Mouse (Mus musculus): ENCODE data around the gene Ttc23.

The Ttc23 gene

DNA sequence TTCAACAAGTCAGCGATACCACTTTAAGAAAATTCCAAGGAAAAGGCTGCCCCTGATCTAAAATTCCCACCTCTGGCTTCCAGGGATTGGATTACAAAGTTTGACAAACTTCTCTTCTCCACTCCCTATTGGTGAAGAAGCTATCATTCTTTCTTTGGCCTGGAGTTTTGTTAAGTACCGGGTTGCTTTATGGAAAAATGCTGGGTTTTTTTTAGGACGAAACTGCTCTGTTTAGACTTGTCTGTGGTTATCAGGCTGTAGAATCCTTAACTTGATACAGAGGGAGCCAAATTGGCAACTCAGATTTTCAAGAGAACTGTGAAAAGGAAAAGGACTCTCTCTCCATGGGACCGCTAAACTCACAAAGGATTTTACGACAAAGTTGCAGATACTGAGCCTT lies at the start of gene Ttc23:
TSS of gene Ttc23 (plus strand) at position 134 of the 400 bp plus-strand sequence.
- no peak for DNase-seq (ENCODE audit: low spot score in 2 of 2)

DNA sequence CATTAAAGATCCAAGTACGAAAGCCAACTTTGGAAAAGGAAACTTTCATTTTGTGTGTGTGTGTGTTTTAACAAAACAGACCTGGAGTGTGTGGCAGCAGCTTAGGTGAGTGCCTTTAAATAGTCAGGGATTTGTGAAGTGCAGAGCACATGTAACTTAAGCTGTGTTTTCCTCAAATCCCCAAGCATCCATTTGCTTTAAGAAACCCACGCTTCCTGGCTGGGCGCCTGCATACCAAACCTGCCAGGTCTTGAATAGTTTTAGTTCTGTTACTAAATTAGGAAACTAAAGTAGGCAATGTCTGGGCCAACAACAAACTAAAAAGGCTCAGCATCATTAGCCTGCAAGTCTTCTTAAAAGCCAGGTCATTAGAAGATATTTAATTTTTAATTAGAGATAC lies 49.2 kb upstream of the Ttc23 start:
- DNase-seq (ENCODE audit: low spot score in 2 of 2), result no peak

DNA sequence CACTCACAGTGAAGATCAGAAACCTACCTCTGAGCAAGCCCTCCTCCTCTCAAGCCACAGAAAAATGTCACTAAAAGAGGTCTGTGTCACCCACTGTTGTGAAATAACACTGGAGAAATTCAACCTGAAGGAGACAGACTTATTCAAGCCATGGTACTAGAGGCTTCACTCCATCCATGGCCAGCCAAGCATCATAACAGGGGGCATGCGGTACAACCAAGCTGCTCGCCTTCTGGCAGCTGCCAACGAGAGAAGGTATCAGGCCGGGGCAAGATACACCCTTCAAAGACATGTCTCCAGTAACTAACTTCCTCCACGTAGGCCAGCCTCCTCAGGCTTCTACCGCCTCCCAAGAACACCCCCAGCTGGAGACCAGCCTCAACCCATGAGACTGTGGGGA lies 42.1 kb upstream of the Ttc23 start:
- no peak for DNase-seq (ENCODE audit: low spot score in 2 of 2)

DNA sequence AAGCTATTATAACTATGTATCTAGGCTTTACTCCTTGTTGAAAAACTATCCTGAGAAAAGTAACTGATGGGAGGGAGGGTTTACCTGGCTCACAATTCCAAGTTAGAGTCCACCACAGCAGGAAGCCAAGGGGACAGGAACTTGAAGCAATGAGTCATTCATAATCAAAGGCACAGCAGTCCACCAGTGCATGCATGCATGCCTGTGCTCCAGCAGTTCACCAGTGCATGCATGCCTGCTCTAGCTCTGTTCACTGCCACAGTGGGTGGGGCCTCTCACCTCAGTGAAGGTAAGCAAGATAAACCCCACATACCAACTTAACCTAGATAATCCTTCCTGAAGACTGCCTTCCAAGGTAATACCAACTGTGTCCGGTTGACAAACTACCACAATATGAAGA lies 41.0 kb upstream of the Ttc23 start:
- no peak for DNase-seq (ENCODE audit: low spot score in 2 of 2)

DNA sequence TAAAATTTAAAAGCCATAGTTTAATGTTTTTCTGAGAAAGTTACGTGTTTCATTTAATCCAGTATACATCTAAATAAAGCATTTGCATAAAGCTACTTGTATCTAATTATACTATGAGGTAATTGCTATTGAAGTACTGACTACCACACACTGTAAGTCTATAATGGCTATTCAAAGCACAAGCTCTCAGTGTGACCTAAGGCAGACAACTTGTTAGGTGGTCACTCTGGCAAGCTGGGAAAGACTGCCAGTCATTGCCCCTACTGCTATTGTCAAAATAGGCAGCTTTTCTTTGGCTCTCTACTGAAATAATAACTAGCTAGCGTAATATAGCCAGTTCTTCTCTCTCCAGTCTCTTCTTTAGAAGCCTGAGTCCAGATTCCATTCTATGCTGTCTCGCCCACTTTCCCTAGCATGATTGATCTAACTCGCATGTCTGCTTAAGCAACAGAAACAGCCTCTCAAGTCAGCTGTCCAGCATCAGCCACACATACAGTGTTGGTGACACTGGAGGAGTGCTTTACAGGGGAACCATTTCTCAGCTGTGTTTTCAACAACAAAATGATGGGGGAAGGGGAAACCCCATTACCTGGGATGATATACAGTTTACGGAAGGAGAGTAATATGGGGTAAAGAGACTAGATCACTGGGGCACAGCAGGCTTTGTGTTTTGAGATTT lies 39.4 kb upstream of the Ttc23 start:
- DNase-seq (ENCODE audit: low spot score in 2 of 2), result no peak

DNA sequence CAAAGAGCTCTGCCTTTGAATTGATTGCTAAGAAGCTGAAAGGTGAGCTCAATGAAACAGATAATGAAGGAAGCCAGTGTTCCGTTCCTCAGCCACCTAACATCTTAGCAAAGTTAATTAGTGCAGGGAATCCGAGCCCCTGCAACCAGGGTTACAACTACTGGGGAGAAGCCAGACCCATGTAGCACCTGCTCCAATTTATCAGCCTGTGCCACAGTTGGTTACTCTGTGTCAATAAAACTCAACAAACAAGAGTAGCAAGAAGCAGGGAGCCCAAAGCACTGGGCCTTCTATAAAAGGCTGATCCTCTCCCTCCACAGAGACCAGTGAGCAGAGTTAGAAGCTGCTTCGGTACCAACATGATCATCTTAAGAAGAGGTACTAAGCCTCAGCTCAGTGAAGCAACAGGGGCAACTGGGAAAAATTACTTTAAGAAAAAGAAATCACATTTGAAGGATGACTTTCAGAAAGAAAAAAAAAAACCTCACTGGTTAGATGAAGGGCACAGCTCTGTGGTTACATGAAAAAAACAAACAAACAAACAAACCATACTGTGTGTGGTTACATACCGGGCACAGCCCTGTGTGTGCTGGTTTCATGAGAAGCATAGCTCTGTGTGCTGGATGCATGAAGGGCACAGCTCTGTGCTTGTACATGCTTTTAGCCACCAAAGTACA lies 38.7 kb upstream of the Ttc23 start:
- no peak for DNase-seq (ENCODE audit: low spot score in 2 of 2)

DNA sequence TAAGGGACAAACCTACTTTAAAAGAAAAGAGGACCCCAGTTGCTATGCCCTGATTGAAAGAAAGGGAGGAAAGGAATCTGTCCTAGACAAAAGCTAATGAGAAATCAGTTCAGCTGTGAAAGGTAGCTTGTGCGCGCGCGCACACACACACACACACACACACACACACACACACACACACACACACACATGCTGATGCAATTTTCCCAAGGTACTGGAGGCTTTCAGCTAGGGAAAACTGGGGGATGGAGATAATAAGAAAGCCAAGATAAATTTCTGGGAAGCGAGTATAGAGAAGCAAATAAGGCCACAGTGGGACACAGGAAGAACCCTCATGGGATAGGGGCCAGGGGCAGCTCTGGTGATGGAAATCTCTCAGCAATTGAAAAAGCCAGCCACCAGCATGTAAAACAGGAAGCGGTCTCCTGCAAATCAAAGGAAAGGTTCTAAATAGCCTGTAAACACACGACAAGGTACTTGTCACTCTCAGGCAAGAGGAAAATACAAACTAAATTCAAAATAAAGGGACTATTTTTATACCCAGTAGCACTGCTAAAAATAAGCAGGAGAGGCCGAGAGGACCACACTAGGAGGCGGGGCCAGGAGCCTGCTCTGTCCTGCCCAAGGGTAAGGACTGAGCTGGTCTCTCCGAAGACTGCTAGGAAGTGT lies 33.3 kb upstream of the Ttc23 start:
- DNase-seq (ENCODE audit: low spot score in 2 of 2), result no peak

DNA sequence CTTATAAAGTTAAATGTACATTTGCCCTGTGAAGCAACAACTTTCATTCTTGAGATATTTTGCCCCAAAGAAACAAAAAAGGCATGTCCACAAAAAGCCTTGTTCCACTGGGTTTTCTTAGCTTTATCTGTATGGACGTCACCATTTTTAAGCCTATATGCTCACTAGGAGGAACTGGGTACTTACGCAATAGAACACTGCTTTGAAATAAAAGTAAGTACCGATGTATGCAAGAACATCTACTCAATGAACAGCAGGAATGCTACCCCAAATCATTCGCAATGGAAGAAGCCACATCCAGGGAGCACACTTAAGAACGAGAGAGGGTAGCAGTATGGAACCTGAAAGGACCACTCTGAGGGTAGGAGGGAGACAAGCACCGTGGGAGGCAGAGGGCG lies 32.7 kb upstream of the Ttc23 start:
- no peak for DNase-seq (ENCODE audit: low spot score in 2 of 2)

DNA sequence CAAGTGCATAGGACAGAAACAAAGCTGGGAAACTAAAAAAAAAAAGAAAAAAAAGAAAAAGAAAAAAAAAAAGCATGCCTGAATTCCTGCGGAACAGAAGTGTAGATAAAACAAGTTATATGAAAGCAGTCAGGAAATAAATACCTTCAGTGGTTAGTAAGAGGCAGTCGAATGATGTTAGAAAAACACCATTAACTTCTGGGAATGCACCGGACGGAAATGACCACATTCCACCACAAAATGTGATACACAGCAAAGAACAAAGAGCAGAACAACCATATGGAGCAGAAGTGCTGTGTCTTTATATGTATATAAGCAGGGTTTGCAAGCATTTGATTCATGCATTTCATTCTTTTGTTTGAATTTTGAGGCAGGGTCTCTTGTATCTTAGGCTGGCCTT lies 30.3 kb upstream of the Ttc23 start:
- DNase-seq (ENCODE audit: low spot score in 2 of 2), result no peak

DNA sequence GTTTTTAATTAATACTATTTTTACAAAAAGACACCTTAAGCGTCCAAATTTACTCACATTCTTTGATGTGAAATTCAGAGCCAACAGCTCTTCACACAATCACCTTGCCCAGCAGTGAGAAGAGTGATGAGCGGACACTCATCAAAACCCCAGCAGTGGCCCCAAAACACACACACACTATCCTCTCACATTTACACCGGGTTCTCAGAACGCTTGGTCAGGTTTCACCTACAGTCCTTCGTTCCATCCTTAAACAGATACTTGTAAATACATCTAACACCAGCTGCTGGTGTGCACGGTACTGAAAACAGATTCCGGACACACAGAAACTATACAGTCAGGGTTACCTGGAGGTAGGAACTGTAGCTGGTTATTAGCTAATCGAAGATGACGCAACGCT lies 29.6 kb upstream of the Ttc23 start:
- no peak for DNase-seq (ENCODE audit: low spot score in 2 of 2)

DNA sequence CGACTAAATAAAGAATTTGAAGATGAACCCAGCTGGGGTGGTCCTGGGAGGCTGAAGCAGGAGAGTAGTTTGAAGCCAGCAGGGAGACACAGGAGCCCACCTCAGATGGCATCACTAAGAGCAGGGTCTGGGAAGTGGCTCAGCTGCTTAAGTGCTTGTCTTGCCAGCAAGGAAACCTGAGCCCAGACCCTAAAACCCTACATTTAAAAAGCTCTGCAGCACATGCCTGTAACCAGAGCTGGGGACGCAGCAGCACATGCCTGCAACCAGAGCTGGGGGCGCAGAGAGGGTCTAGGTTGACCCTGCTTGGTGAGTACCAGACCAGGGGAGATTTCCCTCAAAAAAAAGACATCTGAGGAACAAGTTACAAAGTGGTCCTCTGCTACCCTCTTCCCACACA lies 28.9 kb upstream of the Ttc23 start:
- no peak for DNase-seq (ENCODE audit: low spot score in 2 of 2)

DNA sequence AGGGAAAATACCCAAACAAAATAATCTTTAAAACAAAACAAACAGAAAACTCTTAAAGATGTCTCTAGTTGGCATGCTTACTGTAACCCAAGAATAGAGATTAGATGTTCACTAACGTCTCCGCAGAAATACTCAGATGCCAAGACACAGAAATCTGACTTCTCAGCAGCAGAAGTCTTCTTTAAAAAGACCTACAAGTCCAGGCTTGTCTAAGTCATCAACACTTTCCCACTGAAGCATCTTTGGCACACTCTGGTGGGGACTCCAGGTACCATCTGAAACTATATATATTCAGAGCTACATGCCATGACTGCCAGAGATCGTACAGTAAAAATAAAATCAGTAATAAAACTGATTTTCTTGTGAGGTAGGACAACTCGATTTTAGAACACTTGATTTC lies 27.4 kb upstream of the Ttc23 start:
- DNase-seq (ENCODE audit: low spot score in 2 of 2), result peak in 1 of 2 experiments; percentile 18

DNA sequence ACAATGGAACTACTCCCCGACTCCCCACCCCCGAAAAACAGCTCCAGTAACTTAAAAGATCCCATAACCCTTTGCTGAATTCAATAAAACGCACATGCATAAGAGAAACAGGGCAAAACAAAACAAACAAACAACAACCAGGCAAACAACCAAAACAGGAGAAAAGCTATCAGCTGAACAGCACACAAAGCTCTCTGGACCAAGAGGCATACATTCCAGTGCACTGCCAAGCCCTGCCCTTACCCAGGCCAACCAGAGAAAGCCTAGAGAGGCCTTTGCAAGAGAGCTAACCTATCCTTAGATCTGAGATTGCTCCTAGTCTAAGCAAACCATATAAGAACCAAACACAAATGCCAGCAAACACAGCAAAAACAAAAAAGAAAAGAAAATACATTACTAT lies 25.1 kb upstream of the Ttc23 start:
- no peak for DNase-seq (ENCODE audit: low spot score in 2 of 2)

DNA sequence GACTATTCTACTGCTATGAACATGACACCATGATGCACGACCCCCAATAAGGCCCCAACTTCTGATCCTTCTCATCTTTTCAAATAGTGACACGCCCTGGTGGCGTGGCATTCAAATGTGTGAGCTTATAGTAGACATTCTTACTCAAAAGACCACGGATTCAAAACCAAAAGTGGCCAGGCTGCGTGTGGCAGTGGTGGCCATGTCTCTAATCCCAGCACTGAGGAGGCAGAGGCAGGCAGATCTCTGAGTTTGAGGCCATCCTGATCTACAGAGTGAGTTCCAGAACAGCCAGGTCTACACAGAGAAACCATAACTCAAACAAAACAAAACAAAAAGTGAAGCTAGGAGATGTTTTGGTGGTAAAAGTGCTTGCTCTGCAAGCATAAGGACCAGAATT lies 20.5 kb upstream of the Ttc23 start:
- DNase-seq (ENCODE audit: low spot score in 2 of 2), result no peak

DNA sequence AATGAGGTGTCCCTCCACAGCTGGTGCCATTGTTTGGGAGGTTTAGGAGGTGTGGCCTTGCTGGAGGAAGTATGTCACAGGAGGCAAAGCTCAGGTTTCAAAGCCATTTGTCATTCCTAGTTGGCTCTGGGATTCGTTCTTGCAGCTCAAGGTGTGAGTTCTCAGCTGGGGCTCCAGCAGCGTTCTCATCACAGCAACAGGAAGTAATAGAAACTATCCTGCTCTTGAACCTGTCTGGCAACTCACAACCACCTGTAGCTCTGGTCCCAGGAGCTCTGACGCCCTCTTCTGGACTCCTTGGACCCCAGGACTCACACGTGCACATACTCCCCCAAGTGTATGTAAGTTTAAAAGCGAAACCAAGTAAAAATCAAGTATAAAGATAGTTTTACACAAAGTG lies 17.5 kb upstream of the Ttc23 start:
- DNase-seq (ENCODE audit: low spot score in 2 of 2), result no peak

DNA sequence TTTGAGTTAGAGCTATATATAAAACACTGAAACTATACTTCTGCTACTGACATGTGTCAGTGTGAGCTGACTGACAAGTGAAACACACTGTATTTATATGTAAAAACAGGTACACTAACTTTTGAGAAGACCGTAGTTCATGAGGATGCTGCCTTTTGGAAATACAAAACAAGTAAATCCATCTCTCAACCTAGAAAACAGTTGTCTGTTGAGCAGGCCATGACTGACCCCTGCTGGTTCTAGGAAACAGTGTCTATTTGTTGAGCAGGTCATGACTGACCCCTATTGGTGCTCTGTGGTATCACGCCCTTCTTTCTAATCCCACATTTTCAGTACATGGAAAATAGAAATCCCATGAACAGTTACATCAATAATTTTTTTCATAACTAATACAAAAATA lies 16.4 kb upstream of the Ttc23 start:
- peak; percentile 59 to 78 for DNase-seq (ENCODE audit: low spot score in 2 of 2)

DNA sequence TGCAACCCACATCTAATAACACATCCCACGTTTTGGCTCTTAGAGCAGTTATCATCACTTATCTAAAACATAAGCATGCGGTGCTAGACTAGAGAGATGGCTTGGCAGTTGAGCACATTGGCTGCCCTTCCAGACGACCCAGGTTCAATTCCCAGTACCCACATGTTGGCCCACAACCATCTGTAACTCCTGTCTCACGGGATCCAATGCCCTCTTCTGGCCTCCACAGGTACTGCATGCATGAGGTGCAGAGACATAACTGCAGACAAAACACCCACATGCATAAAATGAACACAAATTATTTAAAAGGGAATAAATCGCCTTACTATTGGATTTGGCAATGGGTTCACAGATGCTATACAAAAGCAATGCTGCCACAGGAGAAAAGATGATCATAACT lies 14.8 kb upstream of the Ttc23 start:
- DNase-seq (ENCODE audit: low spot score in 2 of 2), result no peak

DNA sequence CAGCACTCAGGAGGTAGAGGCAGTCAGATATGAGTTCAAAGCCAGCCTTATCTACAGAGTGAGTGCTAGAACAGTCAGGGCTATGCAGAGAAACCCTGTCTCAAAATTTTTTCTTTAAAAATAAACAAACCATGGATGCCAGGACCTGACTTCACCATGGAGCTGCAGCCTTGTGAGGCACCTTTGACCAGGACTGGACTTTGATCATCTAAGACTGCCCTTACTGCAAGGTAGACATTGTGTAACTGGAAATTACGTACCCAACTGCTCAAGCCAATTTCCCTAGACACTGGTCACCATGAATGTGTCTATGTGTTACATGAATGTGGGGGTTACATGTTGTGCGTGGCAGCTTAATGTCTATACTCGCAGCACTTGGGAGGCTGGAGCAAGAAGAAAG lies 13.0 kb upstream of the Ttc23 start:
- no peak for DNase-seq (ENCODE audit: low spot score in 2 of 2)

DNA sequence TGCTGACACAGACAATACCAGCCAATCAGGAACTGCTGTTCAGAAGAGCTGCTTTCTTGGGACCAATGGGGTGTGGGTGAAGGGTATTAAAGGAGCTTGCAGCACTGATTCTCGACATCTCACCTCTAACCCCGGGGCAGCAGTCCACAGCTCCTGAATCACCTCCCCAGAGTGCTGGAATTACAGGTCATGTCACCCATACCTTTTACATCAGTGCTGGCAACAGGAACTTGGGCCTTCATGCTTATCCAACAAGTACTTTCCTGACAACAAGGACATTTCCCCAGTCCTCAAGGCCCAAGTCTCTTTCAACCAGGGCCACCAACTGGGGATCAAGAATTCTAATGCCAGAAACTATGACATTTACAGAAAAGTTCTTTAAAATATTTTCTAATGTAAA lies 11.0 kb upstream of the Ttc23 start:
- no peak for DNase-seq (ENCODE audit: low spot score in 2 of 2)

DNA sequence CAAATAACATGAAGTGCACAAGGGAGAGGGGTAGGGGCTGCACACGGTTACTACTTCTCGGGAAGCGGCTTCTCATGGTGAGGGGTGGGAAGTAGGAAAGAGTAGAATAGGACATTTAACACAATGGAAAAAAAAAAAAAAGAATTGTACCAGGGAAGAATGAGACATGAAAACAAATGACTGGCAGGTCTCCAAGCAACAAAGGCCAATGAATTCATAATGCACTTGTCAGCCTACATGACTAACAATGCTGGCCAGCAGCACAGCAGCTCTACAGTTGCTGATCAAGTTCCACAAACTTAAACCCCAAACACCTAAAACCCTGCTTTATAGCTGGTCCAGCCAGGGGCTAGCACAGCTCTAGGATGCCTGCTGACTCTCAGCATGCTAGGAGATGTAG lies 8.2 kb upstream of the Ttc23 start:
- DNase-seq (ENCODE audit: low spot score in 2 of 2), result no peak

DNA sequence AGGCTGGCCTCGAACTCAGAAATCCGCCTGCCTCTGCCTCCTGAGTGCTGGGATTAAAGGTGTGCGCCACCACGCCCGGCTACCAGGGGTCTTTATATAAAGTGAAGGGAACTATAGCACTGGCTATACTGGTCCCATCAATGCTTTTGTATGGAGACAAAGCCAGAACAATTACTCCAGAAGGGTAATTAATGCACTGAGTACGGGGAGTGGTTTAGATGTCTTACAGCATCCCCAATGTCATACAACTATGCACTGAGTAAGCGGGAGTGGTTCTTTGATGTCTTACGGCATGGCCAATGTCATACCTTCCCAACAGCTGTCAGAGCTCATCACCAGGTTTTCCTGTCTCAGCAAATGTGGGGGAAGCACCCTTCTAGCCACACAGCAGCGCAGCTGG lies 4.3 kb upstream of the Ttc23 start:
- no peak for DNase-seq (ENCODE audit: low spot score in 2 of 2)

DNA sequence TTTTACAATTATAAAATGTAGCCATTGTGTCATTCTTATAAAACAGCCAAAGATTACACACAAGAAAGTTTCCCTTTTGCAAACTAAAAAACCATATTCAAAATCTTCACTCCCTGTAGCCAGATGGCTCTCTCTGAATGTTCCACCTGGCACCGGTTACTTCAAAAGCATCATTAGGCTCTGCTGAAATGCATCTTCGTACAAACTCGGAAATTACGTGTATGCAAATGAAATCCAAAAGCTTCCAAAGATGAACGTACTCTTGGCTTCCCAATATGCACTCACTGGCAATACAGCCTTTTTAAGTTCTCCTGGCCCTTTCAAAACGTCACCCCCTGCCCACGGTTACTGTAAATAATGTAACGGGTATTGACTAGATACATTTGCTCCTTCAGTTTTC lies 2.9 kb upstream of the Ttc23 start:
- DNase-seq (ENCODE audit: low spot score in 2 of 2), result no peak

Measured in cerebellum, postnatal 4 days (tissue).